Mouse (Mus musculus) forebrain, embryonic 10.5 days (tissue): ENCODE measurements around the gene Aagab. TPM values are rescaled to one million over a fixed set of nuclear protein-coding genes. Genes with fewer than 3 reads are reported as not detected.
A peak's percentile ranks its signal among the peaks of the same experiment; 100 is the strongest.

Source experiments
- DNase-seq: peaks from one replicate; pipeline ENCODE4 v3.0.0-alpha.2; 2017; ENCODE audit warnings: low spot score; ENCODE audit errors: extremely low spot score
- H3K27ac ChIP-seq: fragments of 300-500 bp; sonication (generic); 2 replicates; pipeline ENCODE4 v1.5.1; 2016; ENCODE audit warnings: mild to moderate bottlenecking
- H3K27me3 ChIP-seq: fragments of 300-500 bp; sonication (generic); 2 replicates; pipeline ENCODE4 v1.6.1; 2016; ENCODE audit warnings: mild to moderate bottlenecking; ENCODE audit not compliant: poor library complexity, severe bottlenecking
- H3K36me3 ChIP-seq: fragments of 300-500 bp; sonication (generic); replicated peaks from 2 replicates; pipeline ENCODE4 v1.6.1; 2016; ENCODE audit warnings: mild to moderate bottlenecking, moderate library complexity
- H3K4me1 ChIP-seq: fragments of 300-500 bp; sonication (generic); 2 replicates; pipeline ENCODE4 v1.6.1; 2016
- H3K4me3 ChIP-seq: fragments of 300-500 bp; sonication (generic); 2 replicates; pipeline ENCODE4 v1.5.1; 2016; ENCODE audit warnings: mild to moderate bottlenecking, moderate library complexity
- H3K9me3 ChIP-seq: fragments of 300-500 bp; sonication (generic); 2 replicates; pipeline ENCODE4 v1.6.1; 2016; ENCODE audit warnings: mild to moderate bottlenecking, moderate library complexity
- WGBS: fragments of 180-500 bp; shearing (Covaris S2); methylation state at CpG from one replicate; pipeline ENCODE4 v1.1.7; 2016; 5-methylcytosine and 5-hydroxymethylcytosine counted together
- polyA plus RNA-seq: library from polyadenylated mRNA; unstranded; fragments of >200 nt; fragmentation: Nextera tagmentation; extraction: Ambion mirVana; gene quantifications from 2 replicates; pipeline ENCODE4 v1.2.1, GENCODE M21; 2016

The Aagab gene
- polyA plus RNA-seq, 1 experiment from 2014 or later: 53.9 TPM

DNA sequence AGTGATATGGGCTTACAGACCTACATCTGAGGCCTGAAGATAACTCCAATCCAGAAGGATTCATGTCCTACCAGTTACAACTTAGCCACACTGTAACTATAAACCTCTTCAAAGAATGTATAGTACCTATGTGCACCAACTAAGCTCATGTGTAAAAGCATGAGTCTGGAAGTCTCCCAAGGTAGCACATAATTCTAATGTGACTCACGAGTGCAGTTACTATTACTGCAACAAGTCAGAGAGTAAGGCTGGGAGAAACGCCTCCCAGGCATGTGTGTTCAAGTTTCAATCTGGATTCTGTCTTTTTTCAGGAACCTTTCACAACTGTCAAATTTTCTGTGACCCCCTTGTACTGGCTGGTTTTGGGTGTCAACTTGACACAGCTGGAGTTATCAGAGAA lies 22.4 kb upstream of the Aagab start:
- 85% methylated on average over 2 of the region's 2 CpGs for WGBS
- no peak for DNase-seq
- peaks cover 7% of the 10 kb centered on the region; the same call in 1 of the 2 replicates for H3K4me1 ChIP-seq
- H3K4me3 ChIP-seq: no peak overlapping the region
- no peaks in the 10 kb centered on the region for H3K36me3 ChIP-seq
- no peak overlapping the region for H3K27ac ChIP-seq
- no peaks in the 10 kb centered on the region for H3K9me3 ChIP-seq
- H3K27me3 ChIP-seq: no peaks in the 10 kb centered on the region

DNA sequence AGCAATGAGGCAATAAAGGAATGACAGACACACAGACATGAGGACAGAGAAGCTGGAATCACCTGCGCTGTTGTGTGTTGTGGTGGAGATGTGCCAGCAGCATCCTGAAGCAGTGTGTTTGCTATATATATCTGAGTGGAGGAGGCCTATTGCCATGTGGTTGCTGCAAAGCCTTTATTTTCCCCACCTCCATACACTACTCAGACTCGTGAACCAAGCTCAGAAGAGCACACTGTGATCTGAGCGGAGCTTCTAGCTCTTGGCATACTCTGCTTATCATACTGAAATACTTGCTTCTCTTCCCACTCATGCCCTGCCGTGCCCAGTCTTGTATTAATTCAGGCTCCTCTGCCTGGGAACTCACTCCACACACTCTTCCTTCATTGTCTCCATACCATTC lies 20.7 kb upstream of the Aagab start:
- no peak for DNase-seq
- H3K9me3 ChIP-seq: no peaks in the 10 kb centered on the region; the same call in 1 of the 2 replicates
- peaks cover 7% of the 10 kb centered on the region; the same call in 1 of the 2 replicates for H3K4me1 ChIP-seq
- H3K36me3 ChIP-seq: no peaks in the 10 kb centered on the region
- no peak overlapping the region for H3K4me3 ChIP-seq
- 85% methylated on average over 4 of the region's 4 CpGs for WGBS
- H3K27ac ChIP-seq: no peak overlapping the region
- H3K27me3 ChIP-seq: no peaks in the 10 kb centered on the region

DNA sequence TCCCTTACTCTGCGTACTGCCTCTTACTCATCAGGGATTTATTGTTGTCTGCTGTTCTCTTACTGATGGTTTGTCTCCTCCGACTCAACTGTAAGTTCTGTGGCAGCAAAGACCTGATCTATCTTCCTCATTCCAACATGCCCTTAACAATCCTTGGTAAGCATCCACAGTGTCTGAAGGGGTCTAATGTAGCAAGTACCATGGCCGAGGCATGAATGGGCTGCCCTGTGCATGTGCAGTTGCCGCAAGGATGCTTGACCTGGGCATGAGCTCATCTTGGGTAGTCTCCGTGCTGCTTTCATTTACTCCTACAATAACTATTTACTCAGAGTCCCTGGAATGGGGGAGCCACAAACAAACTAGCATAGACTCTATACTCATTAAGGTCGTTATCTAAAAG lies 17.2 kb upstream of the Aagab start:
- Histone ChIP-seq H3K9me3 (no peaks in the 10 kb centered on the region; the same call in 1 of the 2 replicates), H3K4me1 (no peaks in the 10 kb centered on the region), H3K4me3 (no peak overlapping the region), H3K36me3 (no peaks in the 10 kb centered on the region), H3K27ac (no peak overlapping the region), H3K27me3 (no peaks in the 10 kb centered on the region)
- no peak for DNase-seq
- WGBS: 90% methylated on average over 6 of the region's 6 CpGs

DNA sequence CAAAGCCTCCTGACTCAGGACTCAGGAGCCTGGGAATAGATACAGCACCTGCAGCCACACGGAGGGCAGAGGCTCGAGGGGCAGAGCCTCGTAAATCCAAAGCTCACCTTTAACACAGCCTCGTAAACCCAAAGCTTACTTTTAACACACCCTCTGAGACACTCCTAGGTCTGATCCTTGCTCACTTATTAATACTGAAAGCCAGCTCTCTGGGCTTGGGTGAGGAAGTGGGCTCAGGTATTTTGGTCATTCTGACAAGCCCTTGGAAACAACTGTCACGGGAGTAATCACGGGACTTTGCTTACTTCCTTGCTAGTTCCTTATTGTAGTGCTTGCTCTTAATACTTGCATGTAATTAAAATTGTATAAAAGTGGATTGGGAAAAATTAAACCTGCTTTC lies 13.3 kb upstream of the Aagab start:
- Histone ChIP-seq H3K4me3 (no peak overlapping the region), H3K9me3 (no peaks in the 10 kb centered on the region; the same call in 1 of the 2 replicates), H3K27me3 (no peaks in the 10 kb centered on the region), H3K36me3 (no peaks in the 10 kb centered on the region), H3K4me1 (no peaks in the 10 kb centered on the region), H3K27ac (no peak overlapping the region)
- DNase-seq: no peak
- WGBS: 76% methylated on average over 6 of the region's 6 CpGs

DNA sequence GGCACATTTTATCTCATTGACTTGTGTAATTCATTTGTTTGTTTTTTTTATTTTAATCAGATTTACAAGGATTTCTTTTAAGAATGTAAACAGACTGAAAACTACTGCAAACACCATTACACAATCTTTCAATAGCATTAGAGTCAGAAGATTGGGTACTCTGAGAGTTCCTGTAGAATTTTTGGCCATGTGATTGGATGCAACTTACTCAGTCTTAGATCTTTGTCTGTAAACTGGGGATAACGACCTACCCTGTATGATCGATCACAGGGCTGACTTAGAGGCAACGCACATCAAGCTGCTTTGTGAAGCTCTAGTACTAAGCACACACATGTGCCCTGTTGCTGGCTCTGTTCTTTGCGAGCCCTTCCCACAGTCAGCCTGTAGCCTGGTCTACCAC lies 11.9 kb upstream of the Aagab start:
- Histone ChIP-seq H3K9me3 (no peaks in the 10 kb centered on the region; the same call in 1 of the 2 replicates), H3K4me3 (no peak overlapping the region), H3K27me3 (no peaks in the 10 kb centered on the region), H3K4me1 (no peaks in the 10 kb centered on the region), H3K36me3 (no peaks in the 10 kb centered on the region), H3K27ac (no peak overlapping the region)
- WGBS: 96% methylated on average over 4 of the region's 4 CpGs
- DNase-seq: no peak

DNA sequence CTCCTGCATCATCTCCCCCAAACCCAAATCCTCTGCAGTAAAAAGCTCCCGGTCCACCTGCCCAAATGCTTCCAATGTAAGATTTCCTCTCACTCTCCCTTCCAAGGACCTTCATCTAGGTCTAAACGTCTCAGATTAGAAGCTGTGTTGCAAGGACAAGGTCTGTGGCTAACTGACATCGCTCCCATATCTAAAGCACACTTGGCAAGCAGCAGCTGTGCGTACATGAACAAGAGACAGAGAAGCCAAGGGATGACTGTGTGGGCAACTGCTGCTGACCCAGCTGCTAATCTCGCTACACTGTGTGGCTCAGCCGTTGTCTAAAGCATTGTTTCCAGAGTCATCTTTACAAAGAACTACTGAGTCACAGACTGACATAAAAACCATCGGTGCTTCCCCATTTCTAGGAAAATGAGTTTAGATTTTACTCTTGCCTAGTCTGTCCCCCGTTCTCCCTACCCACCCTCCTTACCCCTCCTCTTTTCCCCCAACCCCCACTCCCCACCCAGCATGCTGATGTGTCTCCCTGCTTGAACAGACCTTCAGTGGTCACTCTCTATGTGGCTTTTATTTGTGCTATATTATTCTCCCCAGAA lies 10.7 kb upstream of the Aagab start:
- Histone ChIP-seq H3K36me3 (no peaks in the 10 kb centered on the region), H3K4me1 (no peaks in the 10 kb centered on the region), H3K4me3 (no peak overlapping the region), H3K27me3 (no peaks in the 10 kb centered on the region), H3K27ac (no peak overlapping the region), H3K9me3 (no peaks in the 10 kb centered on the region; the same call in 1 of the 2 replicates)
- WGBS: 90% methylated on average over 8 of the region's 8 CpGs
- DNase-seq: no peak

DNA sequence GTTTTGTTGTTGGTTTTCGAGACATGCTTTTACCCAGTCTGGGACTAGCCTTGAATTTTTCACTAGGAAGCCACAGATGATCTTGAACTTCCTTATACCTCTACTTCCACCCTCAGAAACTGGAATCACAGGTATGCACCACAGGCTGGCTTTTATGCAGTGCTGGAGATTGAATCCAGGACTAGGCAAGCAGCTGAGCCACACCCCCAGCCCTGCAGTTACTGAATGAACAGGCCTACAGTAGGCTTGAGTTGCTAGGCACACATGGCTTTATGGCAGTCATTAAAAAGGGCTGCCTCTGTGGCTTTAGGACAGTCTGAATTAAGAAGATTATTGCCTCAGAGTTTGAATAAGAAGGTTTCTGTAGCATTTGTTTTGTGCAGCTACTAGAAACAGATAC lies 7.4 kb upstream of the Aagab start:
- H3K4me3 ChIP-seq: no peak overlapping the region
- DNase-seq: no peak
- 94% methylated on average over 1 of the region's 1 CpGs for WGBS
- no peaks in the 10 kb centered on the region for H3K27me3 ChIP-seq
- H3K9me3 ChIP-seq: no peaks in the 10 kb centered on the region
- H3K27ac ChIP-seq: no peak overlapping the region
- no peaks in the 10 kb centered on the region for H3K36me3 ChIP-seq
- H3K4me1 ChIP-seq: no peaks in the 10 kb centered on the region

DNA sequence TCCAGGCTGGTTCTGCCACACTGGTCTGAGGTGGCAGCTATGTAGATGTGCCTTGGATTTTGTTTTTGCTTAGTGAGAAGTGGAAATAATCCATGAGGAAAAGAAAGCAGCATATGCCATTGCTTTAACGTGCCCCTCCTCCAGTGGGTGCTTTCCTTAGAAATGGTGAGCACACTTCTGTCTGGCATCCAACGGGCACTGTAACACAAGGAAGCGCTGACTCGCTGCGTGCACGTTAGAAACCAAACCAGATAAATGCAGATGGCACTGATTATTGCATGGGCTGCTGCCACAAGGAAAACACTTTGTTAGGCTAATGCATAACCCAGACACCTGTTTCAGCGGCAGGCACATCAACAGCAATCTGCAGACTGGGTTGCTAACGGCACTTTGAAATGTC lies 6.8 kb upstream of the Aagab start:
- WGBS: 90% methylated on average over 8 of the region's 8 CpGs
- Histone ChIP-seq H3K4me1 (no peaks in the 10 kb centered on the region), H3K4me3 (no peak overlapping the region), H3K27ac (no peak overlapping the region), H3K27me3 (no peaks in the 10 kb centered on the region), H3K36me3 (no peaks in the 10 kb centered on the region), H3K9me3 (no peaks in the 10 kb centered on the region)
- no peak for DNase-seq

DNA sequence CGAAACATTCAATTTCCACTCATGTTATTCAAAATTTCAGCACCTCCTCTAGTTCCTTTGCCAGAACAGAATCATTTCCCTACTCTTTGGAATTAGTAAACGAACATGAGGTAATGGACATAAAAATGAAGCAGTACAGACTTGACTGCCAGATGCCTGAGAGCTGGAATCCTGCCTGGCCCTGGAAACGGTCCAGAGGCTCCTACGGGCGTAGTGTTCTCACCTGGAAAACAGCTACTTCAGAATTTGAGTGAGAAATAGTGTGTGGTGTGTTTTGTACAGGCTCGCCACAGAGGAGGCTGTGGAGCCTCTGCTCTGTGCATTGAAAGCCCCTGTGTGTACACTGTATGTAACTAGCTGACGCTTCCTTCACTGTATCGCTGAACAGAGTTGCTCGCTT lies 5.8 kb upstream of the Aagab start:
- no peak for DNase-seq
- Histone ChIP-seq H3K9me3 (no peaks in the 10 kb centered on the region), H3K27me3 (no peaks in the 10 kb centered on the region), H3K4me3 (no peak overlapping the region), H3K27ac (no peak overlapping the region), H3K36me3 (no peaks in the 10 kb centered on the region), H3K4me1 (no peaks in the 10 kb centered on the region)
- WGBS: 92% methylated on average over 9 of the region's 9 CpGs

DNA sequence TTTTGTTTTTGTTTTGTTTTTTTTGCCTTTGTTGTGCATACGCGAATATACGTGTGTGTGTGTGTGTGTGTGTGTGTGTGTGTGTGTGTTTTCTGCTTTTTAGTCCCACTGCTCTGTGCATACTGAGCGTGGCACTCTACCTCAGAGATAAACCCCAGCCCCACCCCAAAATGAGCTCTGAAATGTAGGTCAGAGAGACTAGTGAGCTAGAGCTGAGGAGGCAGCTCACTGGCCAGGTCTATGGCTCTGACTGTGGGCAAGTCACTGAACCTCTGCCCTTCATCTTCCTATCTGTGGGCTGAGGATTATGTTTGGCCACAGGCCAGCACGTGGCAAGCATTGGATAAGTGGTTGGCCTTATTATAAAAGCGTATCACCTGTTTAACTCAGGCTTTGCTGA lies 1.4 kb downstream of the Aagab start:
- H3K36me3 ChIP-seq: no peaks in the 10 kb centered on the region
- no peaks in the 10 kb centered on the region for H3K27me3 ChIP-seq
- peak overlapping the region; percentile 15; the same call in 1 of the 2 replicates for H3K27ac ChIP-seq
- DNase-seq: no peak
- no peaks in the 10 kb centered on the region for H3K9me3 ChIP-seq
- peak overlapping the region; percentile 97 for H3K4me3 ChIP-seq
- peaks cover 53% of the 10 kb centered on the region for H3K4me1 ChIP-seq
- WGBS: 65% methylated on average over 6 of the region's 6 CpGs

DNA sequence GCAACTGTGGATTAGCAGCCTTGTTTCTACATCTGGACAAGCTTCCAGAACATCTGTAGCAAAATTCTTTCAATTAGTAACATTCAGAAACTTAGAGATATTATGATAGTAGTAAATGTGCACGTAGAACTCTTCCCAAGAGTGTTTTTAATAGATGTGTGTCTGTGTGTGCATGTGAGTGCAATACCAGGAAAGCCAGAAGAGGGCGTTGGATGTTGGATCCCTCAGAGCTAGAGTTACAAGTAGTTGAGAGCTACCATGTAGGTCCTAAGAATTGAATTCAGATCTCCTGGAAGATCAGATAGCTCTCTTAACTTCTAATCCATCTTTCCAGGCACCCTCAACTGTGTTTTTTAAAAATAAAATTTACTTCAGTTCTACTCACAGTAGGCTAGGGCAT lies 4.1 kb downstream of the Aagab start:
- Histone ChIP-seq H3K36me3 (0 out of 2 replicates have a peak, but pooled peaks cover 3% of the 10 kb centered on the region), H3K9me3 (no peaks in the 10 kb centered on the region), H3K27me3 (no peaks in the 10 kb centered on the region), H3K4me3 (no peak overlapping the region), H3K4me1 (peaks cover 78% of the 10 kb centered on the region), H3K27ac (no peak overlapping the region)
- DNase-seq: no peak
- WGBS: 71% methylated on average over 2 of the region's 2 CpGs

DNA sequence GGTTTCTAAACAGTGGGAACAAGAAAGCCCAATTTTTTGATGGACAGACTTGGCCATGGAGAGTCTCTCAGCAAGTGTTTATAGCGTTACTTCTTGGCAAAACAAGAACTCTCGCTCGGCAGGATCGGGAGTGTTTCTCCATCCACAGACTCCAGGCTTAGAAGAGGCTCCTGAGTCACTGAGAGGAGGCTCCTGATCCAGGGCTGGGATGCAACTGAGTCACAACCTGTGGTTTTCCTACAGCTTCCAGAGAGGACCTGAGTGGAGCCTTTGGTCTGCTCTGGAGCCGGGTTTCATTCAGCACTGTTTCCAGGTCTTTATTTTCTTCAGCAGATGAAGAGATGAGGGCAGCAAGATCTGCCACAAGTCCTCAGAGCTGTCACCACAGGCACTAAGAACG lies 5.5 kb downstream of the Aagab start:
- DNase-seq: no peak
- peaks cover 80% of the 10 kb centered on the region for H3K4me1 ChIP-seq
- WGBS: 78% methylated on average over 6 of the region's 6 CpGs

DNA sequence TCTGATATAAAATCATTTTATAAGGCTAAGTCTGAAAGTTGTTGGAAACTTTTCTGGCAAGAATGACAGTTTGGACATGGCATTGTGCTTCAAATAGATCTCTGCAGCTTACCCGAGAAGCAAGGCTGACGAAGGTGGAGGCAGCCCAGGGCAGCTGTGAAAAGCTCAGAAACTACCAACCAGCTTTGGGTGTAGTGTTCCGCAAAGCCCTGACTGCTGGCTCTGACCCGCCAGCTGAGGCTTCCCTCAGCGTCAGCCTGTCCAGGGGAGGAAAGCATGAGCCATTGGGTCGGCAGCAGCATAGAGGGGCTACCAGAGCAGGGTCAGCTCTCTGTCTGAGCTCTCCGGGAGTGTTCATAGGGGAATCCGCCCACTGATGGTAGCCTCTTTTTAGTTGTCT lies 6.8 kb downstream of the Aagab start:
- no peak for DNase-seq
- no peaks in the 10 kb centered on the region for H3K27me3 ChIP-seq
- no peaks in the 10 kb centered on the region for H3K9me3 ChIP-seq
- H3K27ac ChIP-seq: no peak overlapping the region; the same call in 1 of the 2 replicates
- no peak overlapping the region for H3K4me3 ChIP-seq
- WGBS: 73% methylated on average over 8 of the region's 8 CpGs
- 0 out of 2 replicates have a peak, but pooled peaks cover 3% of the 10 kb centered on the region for H3K36me3 ChIP-seq
- H3K4me1 ChIP-seq: peaks cover 80% of the 10 kb centered on the region

More for the DNA sequence above, 5.5 kb downstream of the Aagab start:
- H3K27me3 ChIP-seq: no peaks in the 10 kb centered on the region
- H3K9me3 ChIP-seq: no peaks in the 10 kb centered on the region
- H3K36me3 ChIP-seq: 0 out of 2 replicates have a peak, but pooled peaks cover 3% of the 10 kb centered on the region
- no peak overlapping the region for H3K4me3 ChIP-seq
- peak overlapping the region; percentile 44; the same call in 1 of the 2 replicates for H3K27ac ChIP-seq
